Mouse (Mus musculus) kidney, adult 8-10 months (tissue): ENCODE data around the gene Nkain2.
A peak's percentile ranks its signal among the peaks of the same experiment; 100 is the strongest.
"Not testable (repeated sequence)": the region's sequence is repeated elsewhere in the genome, so short reads cannot be mapped to it uniquely, and the experiment has no call there.

ENCODE experiments used
- DNase-seq, 2 experiments: peaks; one replicate each; pipeline ENCODE4 v3.0.0; 2022

The Nkain2 gene

DNA sequence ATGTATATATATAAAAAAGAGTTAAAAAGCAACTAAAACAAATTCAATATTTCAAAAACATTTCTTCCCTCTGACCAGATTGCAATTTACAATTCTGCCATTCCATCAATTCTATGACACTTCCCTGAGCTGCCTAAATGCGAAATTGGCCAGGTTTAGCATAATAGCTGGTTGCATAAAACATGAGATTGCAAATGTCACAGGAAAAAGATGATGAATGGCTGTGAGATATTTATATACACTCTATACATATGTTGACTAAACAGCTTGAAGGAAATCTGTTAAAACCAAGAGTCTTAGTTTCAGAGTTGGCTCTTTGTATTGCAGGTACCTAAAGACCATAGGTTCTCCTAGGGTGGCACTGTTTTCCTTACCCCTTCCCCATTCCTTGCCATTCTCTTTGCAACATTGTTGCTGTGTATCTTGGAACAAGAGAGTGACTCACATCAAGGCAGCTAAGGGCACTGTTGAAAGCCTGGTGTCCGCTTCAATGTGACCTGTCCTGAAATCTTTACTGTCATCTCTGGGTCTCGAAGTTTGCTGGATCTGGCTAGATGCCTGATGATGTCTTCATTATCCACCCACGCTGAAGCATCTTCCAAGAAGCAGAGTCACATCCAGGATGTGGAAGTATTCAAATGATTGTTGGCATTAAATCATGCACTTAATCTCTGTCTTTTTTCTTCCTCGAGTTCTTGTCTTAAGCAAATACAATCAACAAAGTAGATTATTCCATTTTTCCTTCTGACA is 837.5 kb downstream of the Nkain2 start:
- DNase-seq: no peak

DNA sequence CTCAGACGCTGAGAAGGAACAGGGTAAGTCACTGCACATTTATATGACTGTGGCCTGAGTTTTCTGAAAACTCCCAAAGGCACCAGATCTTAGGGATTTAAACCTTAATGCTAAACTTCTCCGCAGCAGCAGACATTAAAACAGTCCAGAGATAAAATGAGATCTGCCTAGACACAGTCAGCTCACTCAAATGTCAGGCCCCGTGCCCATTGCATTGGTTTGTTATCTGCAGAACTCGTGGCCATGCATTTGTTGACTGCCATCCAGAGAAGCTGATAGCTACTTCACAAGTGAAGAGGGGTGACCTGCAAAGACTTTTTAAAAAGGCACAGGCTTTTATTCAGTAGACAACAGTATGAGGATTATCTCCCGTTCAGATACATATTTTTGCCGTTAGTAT is 838.2 kb downstream of the Nkain2 start:
- DNase-seq: no peak

DNA sequence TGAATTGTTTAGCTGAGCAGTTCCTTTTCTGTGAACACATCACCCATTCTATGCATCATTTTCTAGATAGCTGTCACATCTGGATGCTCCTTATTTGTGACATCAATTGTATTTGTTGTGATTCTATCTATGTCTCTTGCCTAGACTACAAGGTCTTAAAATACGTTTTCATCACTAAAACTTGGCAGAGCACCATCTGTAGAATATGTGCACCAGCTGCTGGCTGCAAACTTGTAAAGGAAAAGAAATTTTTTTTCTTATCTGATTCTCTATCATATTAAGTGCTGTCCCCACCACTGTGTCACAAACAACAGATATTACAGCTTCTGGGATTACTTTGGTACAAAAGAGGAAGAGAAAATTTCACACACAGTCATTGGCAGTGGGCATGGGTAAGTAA is 860.3 kb downstream of the Nkain2 start:
- DNase-seq: no peak

DNA sequence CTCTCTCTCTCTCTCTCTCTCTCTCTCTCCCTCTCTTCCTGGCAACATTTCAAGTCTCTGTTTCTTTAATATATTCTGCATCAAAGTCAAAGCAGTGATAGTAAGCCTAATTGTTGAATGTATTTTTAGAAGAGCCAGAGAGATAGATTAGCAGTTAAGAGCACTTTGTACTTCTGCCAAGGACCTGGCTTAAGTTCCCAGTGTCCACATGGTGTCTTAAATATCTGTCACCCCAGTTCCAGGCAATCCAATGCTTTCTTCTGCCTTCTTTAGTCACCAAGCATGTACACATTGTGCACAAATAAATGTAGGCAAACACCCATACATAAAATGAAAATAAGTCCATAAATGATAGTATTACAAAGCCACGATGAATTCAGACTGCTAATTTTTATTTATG is 871.9 kb downstream of the Nkain2 start:
- no peak for DNase-seq

DNA sequence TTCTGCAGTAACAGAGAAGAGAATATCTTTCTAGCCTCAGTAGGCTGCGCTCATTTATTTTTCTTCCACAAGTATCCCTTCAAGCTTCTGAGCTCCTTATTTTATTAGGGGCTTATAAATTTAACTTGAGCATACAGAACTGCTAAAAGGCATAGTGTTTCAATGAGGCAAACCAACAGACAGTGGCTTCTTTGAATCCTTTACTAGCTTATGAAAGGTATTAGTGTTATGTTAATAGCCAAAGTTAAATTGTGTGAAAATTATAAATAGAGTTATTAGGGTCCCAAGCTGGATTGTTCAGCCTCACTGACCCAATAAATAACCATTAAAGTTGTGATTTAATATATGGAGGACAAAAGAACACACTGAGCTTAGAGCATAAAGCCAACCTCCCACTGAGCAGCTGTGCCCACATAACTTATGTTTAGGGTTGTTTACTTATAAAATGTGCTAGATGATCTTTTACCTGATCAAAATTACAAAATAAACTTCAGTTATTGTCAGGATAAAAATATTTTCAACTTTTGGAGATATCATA is 889.0 kb downstream of the Nkain2 start:
- no peak for DNase-seq

DNA sequence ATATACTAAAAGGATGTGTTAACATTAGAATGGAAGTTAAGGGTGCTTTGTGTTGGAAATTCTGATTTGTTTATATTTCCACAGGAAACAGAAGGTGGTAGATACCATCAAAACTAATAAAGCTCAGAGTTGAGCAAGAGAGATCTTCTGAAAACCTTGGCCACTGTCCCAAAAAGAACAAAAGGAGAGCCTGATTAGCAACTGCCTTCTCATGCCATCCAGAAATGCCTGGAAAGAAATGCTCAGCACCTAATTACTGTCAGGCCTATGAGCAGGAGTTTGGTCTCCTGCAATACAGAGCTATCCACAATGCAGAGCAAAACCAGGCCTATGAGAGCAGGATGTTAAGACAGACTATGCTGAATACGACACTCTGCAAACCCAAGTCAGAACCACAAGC is 897.1 kb downstream of the Nkain2 start:
- no peak for DNase-seq

DNA sequence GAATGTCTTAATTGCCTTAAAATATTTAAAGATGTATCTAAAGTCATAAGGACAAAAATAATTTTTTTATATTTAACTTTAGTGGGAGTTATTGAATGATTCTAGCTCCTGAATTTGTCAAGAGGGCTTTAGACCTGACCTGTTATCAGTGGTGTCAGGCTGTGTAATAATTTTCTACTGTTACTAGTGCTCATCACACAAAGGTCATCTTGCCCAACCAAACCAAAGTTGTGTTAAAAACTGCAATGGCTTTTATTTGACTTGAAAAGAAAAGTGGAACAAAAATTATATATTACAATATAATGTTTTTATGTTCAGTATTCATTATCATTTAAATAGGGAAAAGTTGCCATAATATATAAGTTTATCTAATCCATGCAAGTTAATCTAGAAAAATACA is 911.9 kb downstream of the Nkain2 start:
- no peak for DNase-seq

DNA sequence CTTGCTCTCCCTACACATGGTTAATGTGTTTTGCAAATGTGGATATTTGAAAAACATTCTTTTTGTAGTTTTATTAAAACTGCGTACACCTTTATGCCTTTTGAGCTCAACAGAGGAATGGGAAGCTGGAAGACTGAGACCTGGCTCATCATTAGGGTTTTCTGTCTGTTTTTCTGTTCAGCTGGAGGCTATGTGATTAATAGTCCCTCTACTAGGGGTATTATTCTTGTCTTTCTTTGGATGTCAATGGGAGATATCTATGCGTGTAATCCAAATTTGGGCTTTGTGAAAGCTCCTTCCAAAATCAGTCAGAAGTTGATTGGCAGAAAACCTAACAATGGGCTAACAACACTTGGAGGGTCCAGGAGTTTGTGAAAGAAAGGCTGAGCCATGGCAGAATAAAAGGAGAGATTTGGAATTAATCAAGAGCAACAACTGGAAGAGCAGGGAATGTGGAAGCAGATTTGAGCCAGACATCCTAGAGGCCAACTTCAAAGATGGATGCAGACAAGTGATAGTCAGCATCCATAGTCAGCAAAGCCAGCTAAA is 943.0 kb downstream of the Nkain2 start:
- DNase-seq: no peak

DNA sequence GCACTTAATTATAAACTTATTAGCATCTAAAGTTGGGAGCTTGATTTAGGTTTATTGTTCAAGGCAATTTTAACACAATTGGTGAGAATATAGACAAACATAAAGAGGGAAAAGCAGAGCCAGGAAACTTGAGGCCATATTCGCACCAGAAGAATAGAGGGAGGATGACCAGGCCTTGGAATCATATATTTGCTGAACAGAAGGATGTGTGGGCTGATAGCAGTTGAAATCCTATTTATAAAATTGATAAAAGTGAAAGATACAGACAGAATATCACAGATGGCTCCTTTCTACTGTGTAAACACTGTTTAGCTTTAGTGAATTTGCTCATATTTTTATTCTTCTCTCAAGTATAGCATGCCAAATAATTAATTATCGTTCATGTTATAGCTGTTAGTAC is 958.3 kb downstream of the Nkain2 start:
- no peak for DNase-seq

DNA sequence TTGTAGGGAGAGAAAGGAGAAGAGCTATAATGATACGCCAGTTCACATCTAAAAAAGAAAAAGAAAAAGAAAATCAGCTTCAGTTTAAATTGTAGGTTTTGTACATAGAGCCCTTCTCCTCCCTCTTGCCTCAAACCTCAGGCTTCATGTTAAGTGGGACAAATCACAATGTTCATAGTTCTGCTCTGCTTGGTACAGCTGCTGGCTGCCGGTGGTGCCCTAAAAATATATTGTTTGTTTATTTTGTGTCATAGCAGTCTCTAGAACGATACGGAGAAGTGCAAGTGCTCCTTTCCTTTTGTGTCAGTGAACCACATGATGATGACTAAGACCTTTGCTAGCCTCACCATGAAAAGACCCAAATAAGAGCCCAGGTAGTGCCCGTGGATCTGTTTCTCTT is 962.6 kb downstream of the Nkain2 start:
- no peak for DNase-seq

DNA sequence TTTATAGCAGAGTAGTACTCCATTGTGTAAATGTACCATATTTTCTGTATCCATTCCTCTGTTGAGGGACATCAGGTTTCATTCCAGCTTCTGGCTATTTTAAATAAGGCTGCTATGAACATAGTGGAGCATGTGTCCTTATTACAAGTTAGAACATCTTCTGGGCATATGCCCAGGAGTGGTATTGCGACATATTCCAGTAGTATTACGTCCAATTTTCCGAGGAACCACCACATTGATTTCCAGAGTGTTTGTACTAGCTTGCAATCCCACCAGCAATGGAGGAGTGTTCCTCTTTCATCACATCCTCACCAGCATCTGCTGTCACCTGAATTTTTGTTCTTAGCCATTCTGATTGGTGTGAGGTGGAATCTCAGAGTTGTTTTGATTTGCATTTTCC is 969.4 kb downstream of the Nkain2 start:
- DNase-seq: not testable (repeated sequence)

DNA sequence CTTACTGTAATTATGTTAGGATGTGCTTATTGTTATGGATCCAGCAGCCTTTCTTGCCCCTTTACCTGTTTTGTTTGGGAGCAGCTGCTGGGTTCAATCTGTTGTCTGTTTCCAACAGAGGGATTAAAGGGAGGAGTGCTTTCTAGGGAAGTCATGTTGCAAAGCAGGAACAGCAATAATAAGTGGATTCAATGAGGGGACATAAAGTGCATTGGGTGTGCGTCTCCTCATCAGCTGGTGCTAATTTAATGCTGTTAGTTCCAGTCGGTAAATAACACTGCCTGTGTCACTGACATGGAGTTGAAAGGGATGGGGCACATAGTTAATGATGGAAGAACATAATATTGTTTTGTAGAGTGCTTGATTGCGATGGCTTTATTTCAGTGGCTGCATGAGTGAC is 982.8 kb downstream of the Nkain2 start:
- DNase-seq: no peak

DNA sequence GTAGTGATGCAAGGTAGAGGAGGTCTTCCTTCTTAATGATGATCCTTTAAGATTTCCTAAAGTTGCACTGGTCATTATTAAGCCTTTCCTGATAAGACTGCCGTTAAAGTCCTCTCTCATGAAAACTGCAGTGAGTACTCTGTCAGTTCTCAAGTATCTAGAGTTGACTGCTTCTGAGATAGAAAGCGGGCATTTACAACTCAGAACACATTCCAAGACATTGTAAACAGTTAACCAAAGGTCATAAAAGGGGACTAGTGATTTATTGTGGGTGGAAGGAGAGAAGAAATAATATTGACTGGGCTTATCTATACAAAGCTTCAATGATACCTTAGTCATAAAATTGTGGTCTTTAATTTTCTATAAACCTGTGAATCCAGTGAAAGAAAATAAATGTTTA is 990.8 kb downstream of the Nkain2 start:
- DNase-seq: no peak

DNA sequence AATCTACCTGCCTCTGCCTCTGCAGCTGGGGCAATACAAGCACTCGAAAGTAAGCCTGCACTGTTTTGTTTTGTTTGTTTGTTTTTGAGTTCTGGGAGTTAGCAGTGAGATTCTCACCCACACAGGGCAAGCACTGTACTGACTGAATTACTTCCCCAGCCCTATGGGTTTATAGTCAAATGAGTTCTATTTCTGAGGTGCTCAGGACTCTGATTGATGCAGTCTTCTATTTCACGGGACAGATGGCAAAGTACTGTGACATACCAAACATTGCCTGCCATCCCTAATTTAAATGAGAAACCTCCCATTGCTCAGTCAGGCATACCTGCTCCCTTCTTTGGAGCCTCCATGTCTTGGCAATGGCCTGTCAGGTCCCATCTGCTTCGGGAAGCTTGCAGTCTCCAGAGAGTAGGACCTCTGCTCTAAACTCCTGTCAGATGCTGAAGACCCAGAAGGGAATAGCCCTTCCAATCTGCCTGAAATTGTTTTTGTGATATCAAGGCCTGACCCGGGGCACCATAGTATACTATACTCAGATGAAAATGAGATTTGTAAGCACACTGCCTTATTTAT is 1016.9 kb downstream of the Nkain2 start:
- no peak for DNase-seq

DNA sequence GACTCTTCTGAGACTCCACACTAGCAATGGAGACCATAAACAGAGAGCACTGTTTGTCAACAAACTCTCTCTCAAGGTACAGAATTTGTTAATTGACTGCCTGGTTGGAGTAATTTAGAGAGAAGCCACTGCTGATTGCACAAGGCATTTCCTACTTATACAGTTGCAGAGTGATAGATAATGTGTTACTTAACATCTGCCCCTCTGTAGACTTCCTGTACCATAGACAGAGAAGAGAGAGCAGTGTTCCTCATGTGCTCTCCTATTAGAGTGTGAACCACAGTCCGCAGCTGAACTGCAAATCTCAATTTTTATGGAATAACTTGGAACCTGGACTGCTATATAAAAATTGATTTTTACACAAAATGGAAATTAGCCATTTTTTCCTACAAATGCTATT is 1022.0 kb downstream of the Nkain2 start:
- DNase-seq: no peak

DNA sequence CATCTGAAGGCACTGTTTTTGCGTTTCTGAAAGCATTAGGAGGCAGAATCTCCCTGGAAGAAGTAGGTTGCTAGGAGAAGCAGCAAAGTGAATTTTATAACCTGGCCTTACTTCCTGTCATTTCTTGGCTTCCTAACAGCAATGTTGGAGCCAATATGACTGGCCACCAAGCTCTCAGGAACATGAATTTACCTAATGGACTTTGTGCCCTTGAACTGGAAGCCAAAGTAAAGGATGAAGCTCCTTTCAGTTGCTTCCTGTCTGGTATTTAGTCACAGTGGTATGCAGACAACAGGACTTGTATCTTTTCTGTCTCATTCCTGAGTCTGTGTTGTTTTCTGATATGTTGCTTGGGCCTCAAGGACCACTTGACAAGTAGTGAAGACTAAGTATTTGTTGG is 1063.2 kb downstream of the Nkain2 start:
- DNase-seq: peak; percentile 1 to 3

DNA sequence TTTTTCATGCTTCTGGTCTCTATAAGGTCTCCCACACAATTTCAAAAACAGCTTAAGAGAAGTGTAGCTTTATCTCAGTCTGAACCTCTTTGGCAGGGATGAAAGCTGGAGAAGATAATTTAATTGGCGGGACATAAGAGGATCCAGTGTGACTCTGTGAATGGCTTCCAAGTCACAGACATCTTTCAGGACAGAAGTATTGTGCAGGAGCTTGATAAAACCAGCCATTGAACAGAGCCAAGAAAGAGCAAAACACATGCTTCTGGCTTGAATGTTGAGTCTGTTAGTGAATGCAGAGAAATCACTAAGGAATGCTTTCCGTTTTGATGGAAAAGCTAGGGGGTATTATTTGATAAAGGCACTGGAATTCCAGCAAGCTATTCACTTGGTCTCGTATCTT is 1077.7 kb downstream of the Nkain2 start:
- no peak for DNase-seq

DNA sequence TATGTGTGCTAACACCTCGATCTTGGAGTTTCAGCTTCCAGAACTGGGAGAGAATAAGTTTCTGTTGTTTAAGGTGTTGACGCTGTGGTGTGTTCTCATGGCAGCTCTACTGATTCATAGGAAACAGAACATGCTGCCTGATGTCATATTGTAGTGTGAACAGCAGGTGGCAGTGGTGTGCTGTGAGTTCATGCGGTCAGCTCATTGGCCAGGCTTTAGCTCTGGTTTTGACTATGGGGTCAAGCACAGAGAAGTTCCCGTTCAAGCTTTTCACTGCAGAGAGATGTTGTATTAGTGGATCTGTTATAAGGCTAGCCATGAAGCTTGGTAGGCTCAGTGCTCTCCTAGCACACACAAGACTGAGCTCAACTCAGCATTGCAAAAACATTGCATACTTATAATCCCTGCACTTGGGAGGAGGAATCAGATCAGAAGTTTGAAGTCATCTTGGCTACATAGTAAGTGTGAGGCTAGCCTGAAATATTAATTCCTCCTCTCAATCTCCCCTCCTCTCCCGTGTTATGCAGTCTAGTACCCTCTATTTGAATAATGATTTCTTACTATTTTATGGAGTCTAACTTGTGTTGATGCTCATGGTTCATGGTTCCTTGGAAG is 1147.7 kb downstream of the Nkain2 start:
- peak; percentile 18 to 50 for DNase-seq

DNA sequence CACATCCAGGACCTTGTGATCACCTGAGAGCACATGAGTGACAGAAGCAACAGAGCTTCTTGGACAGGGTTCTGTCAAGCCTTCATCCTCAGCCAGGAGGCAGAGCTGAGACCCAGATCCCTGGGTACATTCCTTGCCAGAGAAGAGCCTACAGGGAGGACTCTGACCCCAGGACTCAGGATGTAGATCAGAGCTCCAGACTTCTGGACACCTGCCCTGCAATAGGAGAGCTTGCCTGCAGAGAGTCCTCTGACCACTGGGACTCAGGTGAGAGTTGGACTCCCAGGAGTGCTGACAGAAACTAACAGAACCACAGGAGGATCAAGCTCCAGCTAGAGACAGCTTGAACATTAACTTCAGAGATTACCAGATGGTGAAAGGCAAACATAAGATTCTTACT is 1162.2 kb downstream of the Nkain2 start:
- peak; percentile 70 to 72 for DNase-seq

DNA sequence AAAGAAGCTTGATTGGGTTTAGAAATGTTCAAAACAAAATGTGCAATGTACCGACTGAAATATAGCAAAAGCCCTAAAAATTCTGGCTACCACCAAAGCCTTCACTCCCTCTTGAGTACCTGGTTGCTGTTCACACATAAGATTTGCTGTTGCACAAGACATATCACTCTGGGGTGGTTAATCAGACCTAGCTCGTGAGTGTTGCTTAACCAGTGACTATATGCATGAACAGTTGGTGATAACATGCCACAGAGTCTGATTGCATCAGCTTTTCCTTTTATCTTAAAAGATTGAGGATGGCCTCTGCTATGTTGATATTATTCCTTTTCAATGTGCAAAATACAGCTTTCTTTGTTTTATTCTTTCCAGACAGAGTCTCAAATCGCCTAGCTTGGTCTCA is 1243.0 kb downstream of the Nkain2 start:
- DNase-seq: no peak

DNA sequence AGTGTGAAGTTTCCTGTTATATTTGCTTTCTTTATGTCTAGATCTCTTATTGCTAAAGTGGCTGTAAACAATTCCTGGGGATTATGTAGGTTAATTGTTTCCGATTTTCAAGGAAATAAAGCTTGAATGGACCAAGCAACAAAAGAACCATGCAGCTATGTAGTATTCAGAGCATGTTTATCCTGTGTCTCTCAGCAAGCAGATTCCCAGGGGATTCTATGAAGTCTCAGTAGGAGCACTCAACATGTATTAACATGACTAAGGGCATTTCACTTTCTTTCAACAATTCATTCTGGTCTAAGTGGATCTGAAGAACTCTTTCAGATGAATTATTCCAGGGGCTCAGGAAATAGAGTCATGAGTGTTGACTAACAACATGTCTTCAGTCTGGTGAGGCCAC is 1244.2 kb downstream of the Nkain2 start:
- no peak for DNase-seq
